Mouse (Mus musculus): ENCODE results near the gene Khnyn.

Gene Khnyn

GRCm38 (mm10) chr14:55922475-55923232 lies 37.9 kb downstream of the Khnyn start:
- no peak for DNase-seq

GRCm38 (mm10) chr14:55926847-55927246 lies 42.1 kb downstream of the Khnyn start:
- no peak for DNase-seq

DNA sequence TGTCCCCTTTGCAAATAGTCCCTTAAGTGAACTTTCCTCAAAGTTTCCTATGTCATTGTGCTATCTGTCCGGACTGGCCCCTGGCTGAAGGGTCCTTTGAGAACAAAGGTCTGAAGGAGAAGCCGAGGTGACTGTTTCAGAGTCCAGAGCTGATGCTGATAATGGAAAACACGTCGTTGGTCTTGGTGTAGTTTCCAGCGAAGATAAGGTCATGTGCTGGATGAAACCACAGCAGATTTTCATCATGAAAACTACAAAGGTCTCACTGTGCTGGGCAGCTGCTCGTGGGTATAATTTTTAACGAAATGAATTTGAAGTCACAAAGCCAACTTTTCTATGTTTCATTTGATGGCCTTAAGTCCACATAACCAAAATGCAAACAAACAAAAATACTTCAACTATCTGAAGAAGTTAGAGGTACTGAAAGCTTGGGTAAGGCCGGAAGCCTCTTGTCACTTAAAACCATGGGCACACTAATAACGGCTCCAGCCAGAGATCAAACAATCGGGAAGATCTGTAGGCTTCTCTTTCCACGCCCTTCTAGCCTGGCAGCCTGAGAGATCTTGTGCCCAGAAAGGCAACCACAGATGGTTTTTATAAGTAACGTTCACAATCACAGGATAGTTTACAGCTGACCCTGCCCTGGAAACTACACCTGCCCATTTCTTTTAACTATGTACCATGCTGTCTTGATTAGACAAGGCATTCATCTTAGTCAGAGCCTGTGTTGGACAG lies 44.7 kb downstream of the Khnyn start:
- DNase-seq, result no peak

GRCm38 (mm10) chr14:55933586-55933985 lies 48.8 kb downstream of the Khnyn start:
- DNase-seq, result peak; percentile 26 to 54

DNA sequence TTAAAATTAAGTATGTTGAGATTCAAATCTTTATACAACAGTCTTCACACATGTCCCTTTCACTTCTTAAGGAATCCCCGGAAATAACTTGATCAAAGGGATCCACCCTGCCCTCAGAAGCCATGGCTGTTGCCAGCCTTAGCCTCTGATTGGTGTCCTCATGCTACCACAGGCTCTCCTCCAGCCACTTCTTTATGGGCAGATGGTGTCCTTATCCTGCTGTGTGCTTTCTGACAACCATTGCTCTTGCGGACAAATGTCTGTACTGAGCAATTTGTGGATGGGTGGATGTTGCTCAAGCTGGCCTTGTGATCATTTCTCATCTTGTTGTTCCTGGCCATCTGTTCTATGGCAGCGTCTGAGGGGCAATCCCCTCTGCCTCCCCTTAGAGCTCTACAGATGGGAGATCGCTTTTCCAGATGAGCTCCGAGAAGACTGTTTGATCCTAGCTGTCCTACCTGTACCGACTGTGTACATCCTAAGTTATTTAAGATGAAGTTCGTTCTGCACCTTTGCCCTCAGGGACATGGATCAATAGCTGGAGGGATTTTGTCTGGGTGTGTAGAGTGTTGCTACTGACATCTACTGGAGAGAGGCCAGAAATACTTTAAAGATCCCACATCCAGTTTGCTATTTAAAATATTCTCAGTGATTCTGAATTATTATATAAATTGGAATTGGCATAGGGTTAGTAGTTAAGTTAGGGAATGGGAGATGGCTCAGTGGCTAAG lies 55.5 kb downstream of the Khnyn start:
- peak in 1 of 2 experiments; percentile 30 for DNase-seq

GRCm38 (mm10) chr14:55943601-55944000 lies 58.9 kb downstream of the Khnyn start:
- no peak for DNase-seq

GRCm38 (mm10) chr14:55944575-55944974 lies 59.8 kb downstream of the Khnyn start, which contains the start of gene Cma1:
Gene Cma1 (minus strand): TSS chr14:55944675.
- no peak for DNase-seq

DNA sequence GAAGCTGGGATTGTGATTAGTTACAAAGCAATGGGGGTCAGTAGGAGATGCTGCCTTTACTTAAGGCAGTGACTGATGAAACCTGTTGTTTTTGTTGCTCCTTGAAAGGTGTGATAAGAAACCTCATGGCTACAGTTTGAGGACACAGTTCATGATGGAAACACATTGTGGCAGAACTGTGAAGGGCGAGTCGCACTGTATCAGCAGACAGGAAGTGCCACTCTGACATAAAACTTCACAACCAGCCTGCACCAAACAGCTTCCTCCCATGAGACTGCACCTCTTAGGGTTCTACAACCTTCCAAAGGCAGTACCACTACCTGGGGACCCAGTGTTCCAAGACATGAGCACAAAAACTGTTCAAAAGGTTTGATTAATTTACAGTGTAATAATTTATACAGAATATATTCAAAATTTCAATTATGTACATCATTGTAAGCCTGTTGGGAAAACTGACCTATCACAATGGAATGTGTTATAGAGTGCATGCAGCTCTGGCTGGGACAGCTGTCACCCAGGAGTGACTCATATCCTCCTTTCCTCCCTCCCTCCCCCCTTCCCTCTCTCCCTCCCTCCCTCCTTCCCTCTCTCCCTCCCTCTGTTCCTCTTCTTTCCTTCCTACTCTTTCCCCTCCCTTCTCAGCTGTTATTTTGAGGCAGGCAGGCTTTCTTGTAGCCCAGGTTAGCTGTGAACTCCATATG lies 61.7 kb downstream of the Khnyn start:
- no peak for DNase-seq
